Mouse (Mus musculus) liver, embryonic 18 days (tissue): Measurements from ENCODE around the gene Olfr549. TPM values are rescaled to one million over a fixed set of nuclear protein-coding genes. Genes with fewer than 3 reads are reported as not detected.

ENCODE experiments used
- polyA plus RNA-seq: library from polyadenylated mRNA; depleted of rRNA; stranded (reverse); fragments of >200 nt; gene quantifications from 2 replicates; pipeline ENCODE4 v1.2.3, GENCODE M21; 2012; rRNA removed

Gene Olfr549
- not detected in 2 replicates for polyA plus RNA-seq

GRCm38 (mm10) chr7:102549570-102549969 is at the start of gene Olfr549:
Gene Olfr549, plus strand, starts transcription at chr7:102549870.

DNA sequence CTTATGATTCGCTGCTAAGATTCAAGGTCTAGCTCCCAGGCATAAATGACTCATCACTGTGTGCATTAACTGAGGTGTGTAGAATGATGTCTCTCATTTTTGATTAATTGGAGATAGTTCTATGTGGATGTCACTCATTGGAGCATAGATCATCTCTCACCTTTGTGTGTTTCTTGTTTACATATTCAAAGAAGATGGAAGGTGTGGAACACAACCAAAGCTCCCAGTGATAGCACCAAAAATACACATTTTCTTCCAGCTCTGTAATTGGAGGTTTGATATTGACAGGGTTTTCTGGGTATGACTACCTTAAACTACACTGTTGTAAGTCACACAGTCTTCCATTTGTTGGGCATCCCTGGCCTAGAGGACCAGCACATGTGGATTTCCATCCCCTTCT is 15.2 kb upstream of the Olfr549 start, which contains the start of gene Olfr547:
Gene Olfr547 (plus strand): TSS at position 301 of the 400 bp plus-strand sequence.

GRCm38 (mm10) chr7:102540596-102540995 is 9.1 kb upstream of the Olfr549 start, which contains the start of gene Olfr548-ps1:
Gene Olfr548-ps1, plus strand, starts transcription at chr7:102540896.

GRCm38 (mm10) chr7:102564999-102565997 is 15.6 kb downstream of the Olfr549 start, which contains the start of gene Trim21:
Gene Trim21, minus strand, starts transcription at chr7:102565486.

DNA sequence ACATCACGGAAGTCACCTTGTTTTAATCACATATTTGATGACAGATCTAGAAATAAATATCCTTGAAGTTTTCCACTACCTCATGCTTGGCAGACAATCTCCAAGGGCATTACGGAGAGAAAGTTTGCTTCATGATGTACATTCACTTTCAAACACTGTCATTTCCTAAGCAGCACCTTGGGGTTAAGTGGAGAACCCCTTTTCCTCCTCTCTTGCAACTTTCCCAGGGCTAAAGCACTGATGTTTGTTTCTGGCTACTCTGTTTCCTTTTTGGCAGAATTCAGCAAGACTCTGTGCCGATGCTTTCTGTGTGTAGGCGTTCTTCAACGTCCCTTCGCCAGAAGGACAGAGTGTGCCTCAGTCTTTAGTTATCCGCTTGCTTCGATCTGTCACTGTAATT is 21.5 kb downstream of the Olfr549 start, which contains the start of gene Olfr550:
Gene Olfr550 (plus strand): TSS at position 301 of the 400 bp plus-strand sequence.

DNA sequence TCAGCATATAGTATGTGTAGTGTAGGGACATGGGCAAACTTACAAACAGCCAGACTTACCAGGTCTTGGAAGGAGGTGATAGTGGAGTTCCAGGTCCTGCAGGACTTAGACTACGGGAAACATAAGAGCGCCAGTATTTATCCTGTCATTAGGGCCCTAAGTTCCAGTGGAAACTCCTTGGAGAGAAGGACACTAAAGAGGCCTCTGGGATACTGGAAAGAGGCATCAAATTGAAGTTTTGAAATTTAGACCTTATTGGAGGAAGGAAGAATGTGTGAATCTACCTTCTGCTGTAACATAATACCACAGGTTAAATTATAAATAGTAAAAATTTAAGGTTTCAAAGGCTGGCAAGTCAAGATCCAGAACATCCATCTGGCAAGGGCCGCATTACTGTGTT is 42.1 kb downstream of the Olfr549 start, which contains the start of gene Olfr551:
Gene Olfr551 (minus strand): TSS at position 101 of the 400 bp plus-strand sequence.

DNA sequence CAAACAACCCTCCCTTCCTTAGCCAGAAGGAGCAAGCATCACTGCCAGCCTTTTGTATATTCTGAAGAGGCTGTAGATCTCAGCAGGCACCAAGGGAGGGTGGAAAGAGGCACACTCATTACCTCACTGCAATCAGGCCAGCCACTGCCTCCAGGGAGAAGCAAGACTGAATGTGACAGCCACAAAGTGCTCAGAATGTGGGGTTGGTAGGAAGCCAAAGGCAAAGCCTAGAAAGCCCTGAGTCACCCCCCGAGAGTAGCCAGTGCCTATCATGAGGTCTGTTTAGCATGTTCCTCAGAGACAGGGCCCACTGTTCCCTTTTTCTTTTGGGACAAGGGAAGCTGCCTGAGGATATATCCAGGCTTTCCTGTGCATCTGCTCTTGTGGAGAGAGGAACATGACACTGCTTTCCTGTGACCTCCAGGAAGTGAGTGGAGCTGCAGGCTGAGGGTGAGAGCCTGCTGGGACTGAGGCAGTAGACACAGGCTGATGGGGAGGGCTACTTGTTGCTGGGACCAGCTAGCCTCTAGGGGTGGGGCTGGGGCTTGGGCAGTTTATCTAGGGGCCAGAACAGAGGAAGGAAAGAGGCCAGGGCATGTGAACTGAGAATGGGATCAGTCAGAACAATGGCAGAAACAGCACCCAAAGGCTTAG is 47.8 kb downstream of the Olfr549 start, which contains the start of gene Olfr552:
Gene Olfr552 (plus strand): TSS at position 393 of the 654 bp plus-strand sequence.

Other genes with a start within 250 kb of the Olfr549 start
- 46.4 and 47.7 TPM in 2 replicates for gene Rrm1, start 108.2 kb upstream of the Olfr549 start, polyA plus RNA-seq
- not detected in 2 replicates for gene Olfr543, start 68.2 kb upstream of the Olfr549 start, polyA plus RNA-seq
- not detected in 2 replicates for gene Olfr544, start 61.6 kb upstream of the Olfr549 start, polyA plus RNA-seq
- not detected in 2 replicates for gene Olfr545, start 50.3 kb upstream of the Olfr549 start, polyA plus RNA-seq
- not detected in 2 replicates for gene Olfr547, start 15.1 kb upstream of the Olfr549 start, polyA plus RNA-seq
- not detected in 2 replicates for gene Olfr548-ps1, start 9.0 kb upstream of the Olfr549 start, polyA plus RNA-seq
- 6.6 and 7.2 TPM in 2 replicates for gene Trim21, start 15.6 kb downstream of the Olfr549 start, polyA plus RNA-seq
- gene Olfr550, start 21.6 kb downstream of the Olfr549 start, polyA plus RNA-seq = not detected in 2 replicates
- gene Olfr551, start 42.0 kb downstream of the Olfr549 start, polyA plus RNA-seq = not detected in 2 replicates
- gene Olfr552, start 47.9 kb downstream of the Olfr549 start, polyA plus RNA-seq = not detected in 2 replicates
- not detected in 2 replicates for gene Olfr553, start 68.3 kb downstream of the Olfr549 start, polyA plus RNA-seq
- not detected in 2 replicates for gene Olfr554, start 88.6 kb downstream of the Olfr549 start, polyA plus RNA-seq
- gene Olfr555, start 109.0 kb downstream of the Olfr549 start, polyA plus RNA-seq = not detected in 2 replicates
- not detected in 2 replicates for gene Olfr556, start 115.0 kb downstream of the Olfr549 start, polyA plus RNA-seq
- gene Trim68, start 137.5 kb downstream of the Olfr549 start, polyA plus RNA-seq = 3.2 and 3.4 TPM in 2 replicates
- not detected in 2 replicates for gene Olfr557, start 146.0 kb downstream of the Olfr549 start, polyA plus RNA-seq
- 0.02 TPM in 2 replicates for gene Olfr558, start 152.3 kb downstream of the Olfr549 start, polyA plus RNA-seq
- gene Olfr33, start 169.2 kb downstream of the Olfr549 start, polyA plus RNA-seq = not detected in 2 replicates
- not detected in 2 replicates for gene Olfr559, start 177.6 kb downstream of the Olfr549 start, polyA plus RNA-seq
- not detected in 2 replicates for gene Olfr560, start 209.5 kb downstream of the Olfr549 start, polyA plus RNA-seq
- 0.24 and 0.48 TPM in 2 replicates for gene Olfr78, start 209.6 kb downstream of the Olfr549 start, polyA plus RNA-seq
- 0.05 TPM in 1 of 2 replicates, not detected in the other for gene Olfr561, start 221.4 kb downstream of the Olfr549 start, polyA plus RNA-seq